Mouse (Mus musculus) erythroblast, embryonic 14.5 days (primary cell): Measurements from ENCODE around the gene Ugt2b34.

Experiments
- GATA1 ChIP-seq: IDR thresholded peaks from 2 replicates; pipeline ENCODE4 v1.6.1; 2012; ENCODE audit warnings: low read length, inconsistent platforms, mixed read lengths
- TAL1 ChIP-seq: IDR thresholded peaks from 3 replicates; pipeline ENCODE4 v1.6.1; 2012; ENCODE audit warnings: low read length, inconsistent platforms, mixed read lengths

DNA sequence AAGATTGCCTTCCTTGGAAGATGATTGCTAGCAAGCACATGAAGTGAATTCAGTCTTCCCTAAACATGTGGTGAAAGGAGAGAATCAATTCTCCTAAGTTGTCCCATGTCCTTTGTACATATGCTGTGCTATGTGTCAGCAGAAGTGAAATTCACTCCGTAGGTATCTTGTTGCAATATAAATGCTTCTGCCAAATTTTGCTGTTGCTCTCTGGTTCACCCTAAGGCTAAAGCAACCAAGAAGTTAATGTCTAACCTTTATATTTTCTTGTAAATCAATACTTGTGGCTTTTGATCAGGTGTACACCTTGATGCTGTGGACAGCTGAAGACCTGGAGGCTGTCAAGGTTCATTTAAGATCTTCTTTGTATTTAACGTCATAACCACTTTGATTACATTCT, 35.4 kb upstream of the Ugt2b34 start:
- TF ChIP-seq TAL1 (no peak), GATA1 (no peak)
